Mouse (Mus musculus): ENCODE data around the gene Atp13a3. TPM values are rescaled to one million over a fixed set of nuclear protein-coding genes. Genes with fewer than 3 reads are reported as not detected.
A peak's percentile ranks its signal among the peaks of the same experiment; 100 is the strongest.
"Not testable (repeated sequence)": the region's sequence is repeated elsewhere in the genome, so short reads cannot be mapped to it uniquely, and the experiment has no call there.

Gene Atp13a3
- total RNA-seq, 1 experiment from 2014 or later = 114 TPM

GRCm38 (mm10) chr16:30367395-30367794 is 38.4 kb downstream of the Atp13a3 start:
- no peak for ATAC-seq (replicated peaks; ENCODE audit: low read depth, poor library complexity, severe bottlenecking)

- ATAC-seq (replicated peaks; ENCODE audit: low read depth, poor library complexity, severe bottlenecking) = peak; percentile 56
Observed at GRCm38 (mm10) chr16:30364604-30365003, 41.2 kb downstream of the Atp13a3 start.

GRCm38 (mm10) chr16:30362528-30362927 is 43.2 kb downstream of the Atp13a3 start:
- ATAC-seq (replicated peaks; ENCODE audit: low read depth, poor library complexity, severe bottlenecking) = no peak

DNA sequence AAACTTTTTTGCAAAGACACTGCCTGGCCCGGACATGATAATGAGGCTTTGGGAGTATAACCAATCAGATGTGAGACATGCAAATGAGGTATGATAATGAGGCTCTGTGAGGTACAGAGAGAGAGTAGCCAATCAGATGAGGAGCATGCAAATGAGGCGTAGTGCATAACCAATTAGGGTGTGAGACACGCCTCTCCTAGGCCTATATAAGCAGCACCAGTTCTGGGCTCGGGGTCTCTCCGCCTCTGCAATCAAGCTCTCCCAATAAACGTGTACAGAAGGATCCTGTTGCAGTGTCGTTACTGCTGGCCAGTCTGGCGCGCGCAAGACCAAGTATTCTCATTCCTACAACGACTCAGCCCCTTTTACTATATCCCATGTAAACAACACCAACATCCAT is 52.3 kb downstream of the Atp13a3 start:
- not testable (repeated sequence) for ATAC-seq (replicated peaks; ENCODE audit: low read depth, poor library complexity, severe bottlenecking)

- no peak for ATAC-seq (replicated peaks; ENCODE audit: low read depth, poor library complexity, severe bottlenecking)
Observed at GRCm38 (mm10) chr16:30314236-30314635, 91.5 kb downstream of the Atp13a3 start.

GRCm38 (mm10) chr16:30310647-30311046 is 95.1 kb downstream of the Atp13a3 start, which contains the start of gene Gp5:
TSS of gene Gp5 (minus strand) at chr16:30310779.
- peak; percentile 57 for ATAC-seq (replicated peaks; ENCODE audit: low read depth, poor library complexity, severe bottlenecking)

DNA sequence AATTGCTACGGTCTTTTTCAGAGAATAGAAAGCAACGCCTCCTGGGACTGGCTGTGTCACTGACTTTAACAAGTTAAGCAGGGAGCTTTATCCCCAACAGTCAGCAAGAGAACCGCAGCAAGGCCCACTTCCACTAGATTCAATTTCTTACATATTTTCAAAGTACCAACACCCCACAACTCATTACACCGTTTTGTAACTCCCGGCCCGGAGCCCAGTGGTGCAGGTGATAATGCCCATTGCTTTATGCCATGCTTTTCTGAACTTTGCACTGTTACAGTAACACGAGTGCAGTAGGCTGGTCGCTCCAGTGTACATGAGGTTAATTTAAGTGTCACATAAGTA is 95.6 kb downstream of the Atp13a3 start:
- no peak for ATAC-seq (replicated peaks; ENCODE audit: low read depth, poor library complexity, severe bottlenecking)

- ATAC-seq (replicated peaks; ENCODE audit: low read depth, poor library complexity, severe bottlenecking) = peak; percentile 54
Observed at GRCm38 (mm10) chr16:30309395-30310170, 96.2 kb downstream of the Atp13a3 start.

DNA sequence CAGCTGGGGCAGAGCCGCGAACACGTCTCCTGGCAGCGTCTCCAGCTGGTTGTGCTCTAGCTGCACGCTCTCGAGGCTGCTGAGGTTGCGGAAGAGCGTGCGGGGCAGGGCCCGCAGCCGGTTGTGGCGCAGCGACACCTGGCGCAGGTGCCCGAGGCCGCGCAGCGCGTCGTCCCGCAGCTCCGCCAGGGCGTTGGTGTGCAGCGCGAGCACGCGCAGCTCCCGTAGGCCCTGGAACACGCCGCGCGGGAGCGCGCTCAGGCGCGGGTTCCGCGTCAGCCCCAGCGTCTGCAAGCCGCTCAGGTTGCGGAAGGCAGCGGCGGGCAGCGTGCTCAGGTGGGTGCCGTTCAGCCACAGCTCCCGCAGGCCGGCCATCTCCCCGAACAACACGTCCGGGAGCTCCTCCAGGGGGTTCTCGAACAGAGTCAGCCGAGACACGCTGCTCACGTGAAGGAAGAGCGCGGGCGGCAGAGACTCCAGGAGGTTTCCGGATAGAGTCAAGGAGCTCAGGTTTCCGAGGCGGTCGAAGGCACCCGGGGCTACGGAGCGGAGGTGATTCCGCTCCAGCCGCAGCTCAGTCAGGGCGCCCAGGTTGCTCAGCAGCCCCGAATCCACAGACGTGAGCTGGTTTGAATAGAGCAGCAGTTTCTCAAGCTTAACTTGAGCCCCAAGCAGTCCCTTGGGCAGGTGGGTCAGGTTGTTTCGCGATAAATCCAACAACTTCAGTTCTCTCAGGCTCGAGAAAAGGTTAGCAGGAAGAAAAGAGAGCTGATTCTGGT is 97.0 kb downstream of the Atp13a3 start:
- 0 out of 2 replicates have a peak, but pooled peaks have one; percentile 16 for ATAC-seq (replicated peaks; ENCODE audit: low read depth, poor library complexity, severe bottlenecking)

GRCm38 (mm10) chr16:30307961-30308615 is 97.7 kb downstream of the Atp13a3 start:
- no peak for ATAC-seq (replicated peaks; ENCODE audit: low read depth, poor library complexity, severe bottlenecking)

GRCm38 (mm10) chr16:30307306-30307705 is 98.5 kb downstream of the Atp13a3 start:
- no peak for ATAC-seq (replicated peaks; ENCODE audit: low read depth, poor library complexity, severe bottlenecking)

DNA sequence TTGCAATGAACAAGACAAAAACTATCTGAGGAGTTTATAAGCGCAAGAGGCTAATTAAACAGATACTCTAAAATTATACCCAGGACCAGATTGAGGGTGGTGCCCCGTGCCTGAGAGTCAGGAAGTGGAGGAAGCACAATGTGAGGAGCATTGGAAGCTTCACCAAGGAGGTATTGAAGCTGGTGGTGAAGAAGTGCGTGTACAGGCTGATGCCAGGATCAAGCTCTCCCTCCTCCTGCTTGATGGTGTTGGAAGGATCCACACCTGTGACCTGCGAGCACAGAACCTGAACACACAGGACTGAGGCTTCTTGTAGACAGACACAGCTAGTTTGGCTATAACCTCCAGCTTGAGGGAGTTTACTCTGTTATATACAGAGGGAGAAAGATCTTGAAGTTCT is 99.7 kb downstream of the Atp13a3 start:
- no peak for ATAC-seq (replicated peaks; ENCODE audit: low read depth, poor library complexity, severe bottlenecking)

DNA sequence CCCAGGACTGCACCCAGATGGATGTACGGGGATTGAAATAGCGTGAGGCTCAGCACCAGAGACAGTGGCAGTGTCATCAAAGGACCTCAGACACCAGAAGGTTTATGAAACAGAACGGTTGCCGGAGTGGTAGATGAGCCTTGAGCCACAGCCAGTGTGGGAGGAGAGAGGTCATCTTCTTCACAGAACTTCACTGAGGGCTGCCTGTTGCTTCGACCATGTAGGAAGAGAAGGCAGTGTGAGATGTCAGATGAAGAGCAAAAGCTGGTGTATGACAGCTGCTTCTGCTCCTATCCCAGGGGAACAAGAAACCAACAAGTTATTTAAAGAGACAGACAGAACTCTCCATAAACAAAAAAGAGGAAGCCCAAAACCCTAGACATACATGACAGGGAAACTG is 101.5 kb downstream of the Atp13a3 start:
- no peak for ATAC-seq (replicated peaks; ENCODE audit: low read depth, poor library complexity, severe bottlenecking)

DNA sequence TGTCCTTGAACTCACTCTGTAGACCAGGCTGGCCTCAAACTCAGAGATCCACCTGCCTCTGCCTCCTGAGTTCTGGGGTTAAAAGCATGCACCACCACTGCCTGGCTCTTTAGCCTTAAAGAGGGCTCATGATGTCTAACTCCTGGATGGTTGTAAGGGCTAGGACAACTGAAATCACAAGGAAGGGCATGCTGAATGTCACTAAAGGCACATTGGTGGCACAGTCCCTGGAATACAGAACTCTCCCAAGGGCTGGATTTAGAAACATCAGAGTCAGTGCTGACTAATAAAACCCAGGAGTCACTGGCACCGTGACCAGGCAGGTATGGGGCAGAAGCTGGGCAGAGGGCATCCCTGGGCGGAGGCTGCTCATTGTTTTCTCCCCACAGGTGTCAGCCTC is 102.4 kb downstream of the Atp13a3 start:
- ATAC-seq (replicated peaks; ENCODE audit: low read depth, poor library complexity, severe bottlenecking) = no peak

GRCm38 (mm10) chr16:30302686-30303085 is 103.1 kb downstream of the Atp13a3 start:
- ATAC-seq (replicated peaks; ENCODE audit: low read depth, poor library complexity, severe bottlenecking) = peak; percentile 50; the same call in 1 of the 2 replicates

GRCm38 (mm10) chr16:30299711-30300277 is 106.0 kb downstream of the Atp13a3 start:
- ATAC-seq (replicated peaks; ENCODE audit: low read depth, poor library complexity, severe bottlenecking) = no peak

DNA sequence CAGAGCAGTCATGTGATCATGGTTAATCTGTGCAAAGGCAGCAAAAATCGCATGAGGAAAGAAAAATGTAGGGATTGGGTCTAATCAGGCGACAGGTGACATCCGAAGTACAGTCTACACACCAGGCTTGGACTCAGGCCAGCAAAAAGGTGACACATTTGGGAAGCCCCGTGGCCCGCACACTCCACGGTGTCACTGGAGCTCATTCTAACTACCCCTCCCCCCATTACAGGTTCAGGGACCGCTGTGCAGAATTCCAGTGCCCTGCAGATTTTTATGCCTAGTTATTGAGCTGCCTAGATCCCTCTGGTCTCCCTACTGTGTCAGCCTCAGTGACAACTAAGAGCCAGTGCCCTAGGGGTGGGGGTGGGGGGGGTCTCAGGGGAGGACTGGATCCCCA is 108.3 kb downstream of the Atp13a3 start:
- no peak for ATAC-seq (replicated peaks; ENCODE audit: low read depth, poor library complexity, severe bottlenecking)

GRCm38 (mm10) chr16:30296601-30297275 is 109.0 kb downstream of the Atp13a3 start:
- ATAC-seq (replicated peaks; ENCODE audit: low read depth, poor library complexity, severe bottlenecking) = no peak

- peak; percentile 42 for ATAC-seq (replicated peaks; ENCODE audit: low read depth, poor library complexity, severe bottlenecking)
Observed at GRCm38 (mm10) chr16:30295106-30295505, 110.7 kb downstream of the Atp13a3 start.

- no peak for ATAC-seq (replicated peaks; ENCODE audit: low read depth, poor library complexity, severe bottlenecking)
Observed at GRCm38 (mm10) chr16:30290436-30290835, 115.3 kb downstream of the Atp13a3 start.
